Mouse (Mus musculus) olfactory bulb, adult 2 months (tissue): ENCODE results near the gene Gjd3. TPM values are rescaled to one million over a fixed set of nuclear protein-coding genes. Genes with fewer than 3 reads are reported as not detected.

Experiments used
- H3K27ac ChIP-seq: fragments of 200-500 bp; 2 replicates; pipeline ENCODE4 v1.5.1; 2012; ENCODE audit warnings: low read depth, low read length; ENCODE audit not compliant: insufficient read depth
- H3K4me1 ChIP-seq: fragments of 200-500 bp; 2 replicates; pipeline ENCODE4 v1.6.1; 2012; ENCODE audit warnings: low read length; ENCODE audit not compliant: control insufficient read depth, insufficient read depth
- H3K4me3 ChIP-seq: fragments of 200-500 bp; 2 replicates; pipeline ENCODE4 v1.5.1; 2012; ENCODE audit warnings: mild to moderate bottlenecking, low read depth, low read length, moderate library complexity; ENCODE audit not compliant: insufficient read depth
- CTCF ChIP-seq: fragments of 200-500 bp; IDR thresholded peaks from 2 replicates; pipeline ENCODE4 v1.5.1; 2012; ENCODE audit warnings: low read depth, mild to moderate bottlenecking, low read length, moderate library complexity; ENCODE audit not compliant: insufficient read depth
- POLR2A ChIP-seq: fragments of 200-500 bp; IDR thresholded peaks from 2 replicates; pipeline ENCODE4 v1.6.1; 2012; ENCODE audit warnings: mild to moderate bottlenecking, low read depth, low read length, moderate library complexity; ENCODE audit not compliant: insufficient read depth
- WGBS: fragments of 180-500 bp; shearing (Covaris S2); methylation state at CpG from one replicate; pipeline ENCODE4 v1.1.7; 2018; 5-methylcytosine and 5-hydroxymethylcytosine counted together
- polyA plus RNA-seq: library from polyadenylated mRNA; stranded (reverse); fragments of >200 nt; gene quantifications from 2 replicates; pipeline ENCODE4 v1.2.4, GENCODE M21; 2012; ENCODE audit warnings: low replicate concordance; ENCODE audit not compliant: missing spikeins, insufficient read depth, insufficient read length

Gene Gjd3
- polyA plus RNA-seq, 1 experiment, result not detected

GRCm38 (mm10) chr11:98965416-98966077, 17.3 kb downstream of the Gjd3 start:
- Histone ChIP-seq H3K27ac (no peak overlapping the region), H3K4me3 (no peak overlapping the region), H3K4me1 (peaks cover 89% of the 10 kb centered on the region)
- 30% methylated on average over 11 of the region's 11 CpGs for WGBS
- no peak for TF ChIP-seq CTCF
- no peak for TF ChIP-seq POLR2A

DNA sequence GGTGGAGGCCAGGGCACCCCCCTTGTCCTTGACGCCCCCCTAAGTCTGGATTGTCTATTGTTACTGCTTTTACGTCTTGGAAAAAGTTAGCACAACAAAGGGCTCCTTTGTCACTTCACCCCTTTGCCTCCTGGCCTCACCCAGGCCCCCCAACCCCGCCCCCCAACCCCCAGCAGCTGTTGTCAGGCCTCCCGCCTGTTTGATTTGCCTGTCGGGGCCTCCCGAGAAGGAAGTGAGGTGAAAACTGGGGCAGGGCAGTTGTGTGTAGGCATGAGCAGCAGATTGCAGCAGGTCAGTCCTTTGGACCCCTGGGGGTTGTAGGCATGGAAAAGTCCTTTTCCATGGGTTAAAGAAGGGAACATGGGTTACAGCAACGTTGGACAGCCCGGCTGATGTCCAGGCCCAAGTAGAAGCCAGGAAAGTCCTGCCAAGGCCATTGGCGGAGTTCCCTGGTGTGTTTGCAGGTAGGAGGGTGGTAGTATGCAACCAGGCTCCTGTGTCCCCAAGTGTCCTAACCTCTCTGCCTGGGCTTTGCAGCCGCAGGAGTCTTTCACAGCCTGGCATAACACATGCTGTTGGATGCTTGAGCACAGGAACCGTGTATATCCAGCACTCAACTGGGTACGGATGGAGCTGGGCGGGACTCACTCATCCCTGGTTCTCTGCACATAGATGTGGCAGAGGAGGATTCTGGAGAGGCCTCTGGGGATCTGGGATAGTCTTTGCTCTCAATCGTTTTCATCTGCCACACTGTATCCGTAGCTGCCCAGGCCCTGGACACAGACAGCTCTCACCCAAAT, 18.0 kb downstream of the Gjd3 start:
- 57% methylated on average over 15 of the region's 15 CpGs for WGBS
- TF ChIP-seq CTCF (no peak), POLR2A (no peak)
- Histone ChIP-seq H3K4me1 (peaks cover 89% of the 10 kb centered on the region), H3K27ac (no peak overlapping the region), H3K4me3 (no peak overlapping the region)

DNA sequence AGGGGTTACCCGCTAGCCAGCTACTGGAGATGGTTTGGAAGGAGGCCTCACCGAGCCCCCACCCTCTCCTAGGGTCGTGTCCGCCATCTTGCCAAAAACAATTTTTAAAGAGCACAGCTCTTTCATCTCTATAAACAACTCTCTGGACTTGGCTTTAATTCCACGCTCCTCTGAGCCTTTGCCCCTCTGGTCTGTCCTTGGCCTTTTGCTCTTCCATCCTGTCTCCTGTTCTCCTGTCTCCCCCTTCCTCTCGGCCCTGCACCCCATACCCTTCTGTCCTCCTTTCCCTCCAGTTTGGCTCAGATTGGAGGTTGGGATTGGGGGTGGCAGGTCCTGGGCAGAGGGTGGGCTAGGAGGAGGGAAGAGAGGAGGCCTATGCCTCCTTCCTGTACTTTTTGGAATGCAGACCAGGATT, 18.6 kb downstream of the Gjd3 start:
- WGBS, result 50% methylated on average over 6 of the region's 6 CpGs
- Histone ChIP-seq H3K27ac (no peak overlapping the region), H3K4me1 (peaks cover 90% of the 10 kb centered on the region), H3K4me3 (no peak overlapping the region)
- TF ChIP-seq POLR2A, result no peak
- TF ChIP-seq CTCF, result no peak

GRCm38 (mm10) chr11:98963191-98964021, 19.4 kb downstream of the Gjd3 start:
- TF ChIP-seq CTCF (no peak; the same call in 1 of the 2 replicates), POLR2A (no peak)
- WGBS, result 3% methylated on average over 32 of the region's 32 CpGs
- peaks cover 82% of the 10 kb centered on the region for H3K4me1 ChIP-seq
- no peak overlapping the region for H3K27ac ChIP-seq
- H3K4me3 ChIP-seq, result peak overlapping the region; percentile 39

DNA sequence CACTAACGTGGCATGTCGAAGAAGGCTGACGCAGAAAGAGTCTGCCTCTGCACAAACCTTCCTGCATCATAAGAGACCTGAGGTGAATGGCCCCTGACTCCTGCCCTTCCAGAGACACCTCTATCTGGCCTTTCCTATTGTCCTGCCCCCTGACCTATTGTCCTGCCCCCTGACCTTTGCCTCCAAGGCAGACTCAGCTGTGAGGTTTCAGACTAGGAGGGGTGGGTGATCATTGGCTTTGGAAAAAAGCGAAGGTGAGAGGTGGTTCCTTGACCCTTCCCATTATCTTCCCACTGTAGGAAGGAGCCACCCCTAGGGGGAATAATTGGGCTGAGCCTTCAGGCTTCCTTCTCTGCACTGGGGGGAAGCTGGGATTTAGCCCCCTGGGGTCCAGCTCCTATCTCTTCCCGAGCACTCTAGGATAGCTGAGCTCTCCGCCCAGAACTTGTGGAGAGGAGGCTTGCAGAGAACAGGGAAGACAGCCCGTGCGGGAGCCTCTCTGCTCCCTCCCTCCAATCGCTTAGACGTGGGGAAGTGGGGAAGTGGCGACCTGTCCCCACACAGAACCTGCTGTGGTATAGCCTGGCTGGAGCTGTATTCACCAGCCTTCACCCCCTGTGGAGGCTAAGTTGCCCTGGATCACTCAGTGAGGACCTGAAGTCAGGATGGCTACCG, 20.3 kb downstream of the Gjd3 start:
- no peak overlapping the region for H3K27ac ChIP-seq
- 44% methylated on average over 12 of the region's 12 CpGs for WGBS
- H3K4me1 ChIP-seq, result peaks cover 77% of the 10 kb centered on the region
- H3K4me3 ChIP-seq, result no peak overlapping the region
- TF ChIP-seq POLR2A (no peak), CTCF (no peak)

- H3K27ac ChIP-seq, result no peak overlapping the region
- H3K4me1 ChIP-seq, result peaks cover 72% of the 10 kb centered on the region
- 54% methylated on average over 8 of the region's 8 CpGs for WGBS
- no peak for TF ChIP-seq CTCF
- no peak for TF ChIP-seq POLR2A
- H3K4me3 ChIP-seq, result no peak overlapping the region
Observed at GRCm38 (mm10) chr11:98961766-98962165, 21.1 kb downstream of the Gjd3 start.

DNA sequence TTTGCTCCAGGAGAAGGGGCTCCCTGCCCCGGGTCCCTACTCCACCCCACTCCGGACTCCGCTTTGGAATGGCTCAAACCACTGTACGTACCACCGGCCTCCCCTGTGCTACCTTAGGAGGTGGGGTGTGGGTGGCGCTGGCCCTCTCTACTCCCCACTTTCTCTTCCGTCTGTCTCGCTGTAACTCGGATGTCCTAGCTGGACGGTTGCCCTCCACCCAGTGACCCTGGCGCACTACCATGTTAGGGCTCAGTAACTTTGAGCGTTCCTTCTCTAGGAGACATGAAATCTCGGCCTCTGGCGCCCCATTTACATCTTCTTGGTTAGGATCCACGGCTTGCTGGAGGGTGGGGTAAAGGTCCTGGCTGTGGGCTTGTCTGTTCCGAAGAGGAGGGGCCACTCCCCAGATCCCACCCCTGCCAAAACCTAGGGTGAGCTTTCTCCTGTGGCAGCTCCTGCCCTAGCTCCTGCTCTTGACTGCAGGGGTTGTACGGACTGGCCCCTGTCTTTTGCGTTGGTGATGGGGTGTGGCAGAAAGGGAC, 21.7 kb downstream of the Gjd3 start:
- Histone ChIP-seq H3K4me3 (peak overlapping the region; percentile 42), H3K4me1 (peaks cover 65% of the 10 kb centered on the region), H3K27ac (no peak overlapping the region)
- 49% methylated on average over 18 of the region's 18 CpGs for WGBS
- TF ChIP-seq CTCF (no peak), POLR2A (no peak)

GRCm38 (mm10) chr11:98960313-98960906, 22.4 kb downstream of the Gjd3 start:
- peaks cover 64% of the 10 kb centered on the region for H3K4me1 ChIP-seq
- no peak overlapping the region for H3K27ac ChIP-seq
- TF ChIP-seq POLR2A (no peak), CTCF (no peak)
- 3% methylated on average over 53 of the region's 53 CpGs for WGBS
- peak overlapping the region; percentile 42 for H3K4me3 ChIP-seq
